Mouse (Mus musculus): ENCODE results near the gene Rad23a.

Gene Rad23a

GRCm38 (mm10) chr8:84814555-84815441 is 25.7 kb downstream of the Rad23a start:
- ATAC-seq (ENCODE audit: insufficient number of reproducible peaks, low FRiP score, low TSS enrichment), result 0 out of 2 replicates have a peak, but pooled peaks have one; percentile 22

- ATAC-seq (ENCODE audit: insufficient number of reproducible peaks, low FRiP score, low TSS enrichment), result no peak
These were observed 26.3 kb downstream of the Rad23a start for GRCm38 (mm10) chr8:84814240-84814554.

DNA sequence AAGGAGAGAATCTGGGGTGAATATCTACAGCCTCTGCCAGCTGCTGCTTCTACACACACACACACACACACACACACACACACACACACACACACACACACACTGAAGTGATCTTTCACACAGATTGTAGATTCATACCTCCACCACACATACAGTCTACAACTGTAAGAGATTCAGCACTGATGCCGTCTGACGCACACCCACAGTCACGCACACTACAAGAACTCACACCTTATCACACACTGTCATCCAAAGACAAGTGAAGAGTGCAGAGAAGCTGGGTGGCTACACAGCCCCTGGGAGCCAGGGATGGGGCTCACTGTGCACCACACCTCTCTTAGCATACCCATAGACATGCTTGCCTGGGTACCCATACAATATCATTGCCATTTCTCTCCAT is 26.6 kb downstream of the Rad23a start:
- ATAC-seq (ENCODE audit: insufficient number of reproducible peaks, low FRiP score, low TSS enrichment), result no peak

DNA sequence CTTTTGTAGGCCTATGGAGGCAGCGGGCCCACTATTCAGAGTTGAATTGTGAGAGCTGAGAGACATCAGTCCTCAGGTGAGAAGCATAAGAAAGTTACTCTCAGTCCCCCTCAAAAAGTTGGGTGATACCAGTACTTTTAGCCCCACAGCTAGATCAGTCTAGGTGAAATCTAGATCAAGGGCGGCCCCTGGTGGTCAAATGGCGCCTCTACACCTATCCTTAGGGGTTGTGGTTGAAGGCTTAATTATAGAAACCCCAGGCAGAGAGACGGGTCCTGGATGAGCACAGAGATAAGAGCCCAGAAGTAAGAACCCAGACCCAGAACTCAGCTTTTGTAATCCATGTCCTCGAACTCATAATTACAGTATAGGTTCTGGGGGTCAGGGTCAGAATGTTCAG is 27.4 kb downstream of the Rad23a start:
- ATAC-seq (ENCODE audit: insufficient number of reproducible peaks, low FRiP score, low TSS enrichment), result 0 out of 2 replicates have a peak, but pooled peaks have one; percentile 8

DNA sequence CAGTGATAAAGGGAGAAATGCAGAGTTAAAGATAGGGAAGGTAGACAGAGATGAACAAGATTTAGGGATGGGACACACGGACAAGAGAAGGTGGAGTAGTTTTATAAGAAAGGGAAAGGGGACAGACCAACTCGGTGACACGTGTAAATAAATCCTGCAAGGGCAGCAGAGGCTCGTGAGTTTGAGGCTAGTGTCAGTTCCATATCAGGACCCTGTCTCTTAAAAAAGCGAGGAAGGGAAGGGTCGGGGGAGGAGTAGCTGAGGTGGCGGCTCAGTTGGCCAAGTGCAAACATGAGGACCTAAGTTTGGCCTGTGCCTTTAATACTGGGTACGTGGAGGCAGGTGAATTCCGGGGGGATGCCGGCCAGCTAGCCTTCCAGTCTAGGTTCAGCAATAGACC is 29.2 kb downstream of the Rad23a start:
- ATAC-seq (ENCODE audit: insufficient number of reproducible peaks, low FRiP score, low TSS enrichment), result no peak

DNA sequence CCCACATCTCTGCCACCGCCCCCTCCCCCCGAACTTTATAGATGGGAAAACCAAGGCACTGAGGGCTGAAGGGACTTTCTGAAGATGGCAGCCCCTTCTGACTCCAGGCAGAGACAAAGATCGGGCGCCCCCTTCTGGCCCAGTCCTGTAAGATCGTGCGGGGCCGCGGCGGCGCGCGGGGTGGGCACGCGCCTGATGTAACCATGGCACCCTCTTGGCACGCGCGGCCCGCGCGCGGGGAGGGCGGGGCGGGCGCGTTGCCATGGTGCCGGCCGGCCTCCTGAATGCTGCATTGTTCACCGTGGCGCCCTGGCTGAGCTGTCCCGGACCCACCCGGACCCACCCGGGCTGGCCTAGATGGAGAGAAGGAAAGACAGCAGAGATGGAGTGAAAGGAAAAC is 29.6 kb downstream of the Rad23a start:
- ATAC-seq (ENCODE audit: insufficient number of reproducible peaks, low FRiP score, low TSS enrichment), result peak; percentile 26

DNA sequence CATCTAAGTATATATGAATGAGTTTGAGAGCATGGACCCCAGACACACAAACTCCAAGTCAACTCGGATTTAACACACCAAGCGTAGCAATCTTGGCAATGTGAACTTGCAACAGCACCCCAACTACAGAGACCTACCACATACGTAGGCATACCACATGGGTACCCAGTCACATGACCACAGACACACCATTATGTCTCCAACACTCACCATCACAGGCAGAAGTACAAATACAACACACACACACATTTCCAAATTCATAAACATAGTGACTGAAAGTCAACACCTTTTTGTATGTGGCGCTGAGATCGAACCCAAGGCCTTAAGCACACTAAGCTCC is 30.6 kb downstream of the Rad23a start:
- ATAC-seq (ENCODE audit: insufficient number of reproducible peaks, low FRiP score, low TSS enrichment), result no peak

- no peak for ATAC-seq (ENCODE audit: insufficient number of reproducible peaks, low FRiP score, low TSS enrichment)
These were observed 31.1 kb downstream of the Rad23a start for GRCm38 (mm10) chr8:84809109-84809940.

DNA sequence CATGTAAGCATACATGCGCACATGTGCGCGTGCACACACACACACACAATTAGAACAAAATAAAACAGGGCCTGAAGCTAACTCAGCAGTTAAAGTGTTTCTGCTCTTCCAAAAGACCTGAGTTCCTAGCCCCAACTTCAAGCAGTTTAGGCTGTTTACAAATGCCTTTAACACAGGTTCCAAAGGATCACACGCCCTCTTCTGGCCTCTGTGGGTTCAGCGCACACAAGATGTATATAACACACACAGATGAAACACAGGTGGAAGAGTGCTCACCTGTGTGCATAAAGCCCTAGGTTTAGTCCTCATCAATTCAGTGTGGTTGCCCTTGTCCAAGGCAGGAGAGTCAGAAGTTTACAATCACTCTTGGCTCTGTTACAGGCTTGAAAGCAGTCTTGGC is 34.4 kb downstream of the Rad23a start:
- ATAC-seq (ENCODE audit: insufficient number of reproducible peaks, low FRiP score, low TSS enrichment), result no peak

- ATAC-seq (ENCODE audit: insufficient number of reproducible peaks, low FRiP score, low TSS enrichment), result no peak; the same call in 1 of the 2 replicates
These were observed 40.2 kb downstream of the Rad23a start, which contains the start of gene Nfix for GRCm38 (mm10) chr8:84799999-84800831. Gene Nfix (minus strand): TSS chr8:84800344.

- no peak for ATAC-seq (ENCODE audit: insufficient number of reproducible peaks, low FRiP score, low TSS enrichment)
These were observed 41.1 kb downstream of the Rad23a start for GRCm38 (mm10) chr8:84799136-84799931.

DNA sequence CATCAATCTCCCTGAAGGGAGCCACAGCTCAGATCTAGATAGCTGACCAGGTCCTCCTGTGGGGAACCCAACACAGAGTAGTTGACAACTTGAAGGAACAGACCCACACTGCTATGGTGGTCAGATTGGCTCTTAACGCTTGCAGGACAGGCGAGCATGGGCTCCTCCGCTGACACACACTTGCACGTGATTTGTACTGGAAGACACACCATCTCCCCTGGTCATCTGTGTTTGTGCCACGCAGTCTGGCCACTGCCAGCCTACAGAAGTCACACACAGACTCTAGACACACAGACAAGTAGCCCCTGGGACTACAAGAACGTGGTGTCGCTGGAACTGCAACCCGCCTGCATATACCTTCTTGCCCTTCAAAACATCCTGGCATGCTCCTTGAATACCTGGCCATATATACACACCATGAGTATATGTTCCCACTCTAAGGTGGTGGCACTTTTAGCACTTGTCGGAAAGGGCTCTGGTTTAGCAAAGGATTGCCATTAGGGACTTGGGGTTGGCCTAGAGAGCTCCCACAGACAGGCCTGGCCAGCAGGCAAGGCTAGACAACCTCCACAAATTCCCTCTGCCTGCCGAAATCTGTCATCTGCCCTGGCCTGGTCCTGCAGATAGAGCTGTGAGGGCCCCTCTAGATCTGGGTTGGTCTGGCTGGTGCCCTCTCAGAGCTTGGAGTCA is 41.9 kb downstream of the Rad23a start:
- no peak for ATAC-seq (ENCODE audit: insufficient number of reproducible peaks, low FRiP score, low TSS enrichment)

GRCm38 (mm10) chr8:84797971-84798370 is 42.5 kb downstream of the Rad23a start:
- ATAC-seq (ENCODE audit: insufficient number of reproducible peaks, low FRiP score, low TSS enrichment), result no peak

DNA sequence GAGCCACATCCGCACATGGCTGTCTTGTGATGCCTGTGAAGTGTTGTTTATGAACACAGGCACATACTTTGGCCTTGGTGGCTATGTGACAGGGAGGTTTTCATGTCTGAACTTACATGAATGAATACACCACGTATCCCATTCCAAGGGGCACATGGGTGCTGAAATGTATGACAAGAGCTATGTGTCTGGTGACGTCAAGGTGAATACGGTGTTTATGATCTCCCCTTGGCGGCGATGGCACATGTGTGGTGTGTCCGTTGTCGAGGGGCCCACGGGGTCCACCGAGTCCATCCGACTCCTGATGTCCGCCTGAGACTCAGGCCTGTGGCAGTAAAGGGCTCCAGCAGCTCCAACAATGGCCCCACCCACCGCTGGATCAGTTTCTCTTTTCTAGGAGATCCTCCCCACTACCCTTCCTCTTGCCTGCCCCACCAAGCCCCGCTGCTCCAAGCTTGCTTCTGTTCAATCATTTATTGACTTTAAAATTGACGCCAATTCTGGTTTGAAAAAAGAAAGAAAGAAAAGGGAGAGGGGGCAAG is 43.1 kb downstream of the Rad23a start:
- ATAC-seq (ENCODE audit: insufficient number of reproducible peaks, low FRiP score, low TSS enrichment), result no peak

GRCm38 (mm10) chr8:84794486-84794885 is 46.0 kb downstream of the Rad23a start:
- ATAC-seq (ENCODE audit: insufficient number of reproducible peaks, low FRiP score, low TSS enrichment), result peak; percentile 28; the same call in 1 of the 2 replicates

- peak; percentile 10; the same call in 1 of the 2 replicates for ATAC-seq (ENCODE audit: insufficient number of reproducible peaks, low FRiP score, low TSS enrichment)
These were observed 46.5 kb downstream of the Rad23a start for GRCm38 (mm10) chr8:84793791-84794485.

- ATAC-seq (ENCODE audit: insufficient number of reproducible peaks, low FRiP score, low TSS enrichment), result no peak
These were observed 47.3 kb downstream of the Rad23a start for GRCm38 (mm10) chr8:84793134-84793533.

- ATAC-seq (ENCODE audit: insufficient number of reproducible peaks, low FRiP score, low TSS enrichment), result no peak
These were observed 48.0 kb downstream of the Rad23a start for GRCm38 (mm10) chr8:84792429-84792947.
